Mouse (Mus musculus) gastrocnemius, postnatal 4 days (tissue): Measurements from ENCODE around the gene Slc4a1. TPM values are rescaled to one million over a fixed set of nuclear protein-coding genes. Genes with fewer than 3 reads are reported as not detected.

Source experiments
- DNase-seq, 2 experiments: peaks; one replicate each; pipeline ENCODE4 v3.0.0; 2021 to 2022; ENCODE audit warnings: low spot score in 2 of 2, mixed read lengths in 2 of 2
- microRNA-seq: library from miRNA; unstranded; fragments of <30 nt; microRNA quantifications from one replicate; pipeline ENCODE4 v1.2.0, GENCODE M21; 2021
- total RNA-seq, 2 experiments: library from RNA; stranded (reverse); gene quantifications; 2 replicates each; pipeline ENCODE4 v1.2.3; 2021

The Slc4a1 gene
- total RNA-seq, 2 experiments from 2014 or later, result 2.5 to 7.2 TPM

GRCm38 (mm10) chr11:102308104-102308503 is 57.9 kb downstream of the Slc4a1 start:
- DNase-seq, result no peak

- no peak for DNase-seq
Observed at GRCm38 (mm10) chr11:102305359-102305758, 60.6 kb downstream of the Slc4a1 start.

- no peak for DNase-seq
Observed at GRCm38 (mm10) chr11:102304141-102304540, 61.9 kb downstream of the Slc4a1 start.

- no peak for DNase-seq
Observed at GRCm38 (mm10) chr11:102299839-102300238, 66.2 kb downstream of the Slc4a1 start.

Small RNA genes lying within 50 kb of the gene (microRNA-seq; reads per million reads assigned to microRNA genes)
- not detected for gene Mir6930

Other genes with a start within 250 kb of the Slc4a1 start
- gene Nags, start 220.7 kb downstream of the Slc4a1 start, total RNA-seq, result under 1 TPM in 1 of 2 experiments, not detected in 1; 0.13 TPM
- 10 to 100 TPM; 15.1 to 16.1 TPM for gene Tmem101, start 209.8 kb downstream of the Slc4a1 start, total RNA-seq
- gene Lsm12, start 180.9 kb downstream of the Slc4a1 start, total RNA-seq, result 10 to 100 TPM; 75.1 to 78.3 TPM
- 10 to 100 TPM; 28.1 to 32.0 TPM for gene G6pc3, start 176.6 kb downstream of the Slc4a1 start, total RNA-seq
- 100 to 1,000 TPM; 110 to 112 TPM for gene Hdac5, start 136.0 kb downstream of the Slc4a1 start, total RNA-seq
- gene BC030867, start 117.3 kb downstream of the Slc4a1 start, total RNA-seq, result 1 to 10 TPM; 2.3 to 2.6 TPM
- 10 to 100 TPM; 25.7 to 31.1 TPM for gene Asb16, start 97.5 kb downstream of the Slc4a1 start, total RNA-seq
- gene Tmub2, start 81.3 kb downstream of the Slc4a1 start, total RNA-seq, result 10 to 100 TPM; 25.9 to 26.3 TPM
- 10 to 100 TPM; 40.3 to 40.9 TPM for gene Atxn7l3, start 69.6 kb downstream of the Slc4a1 start, total RNA-seq
- 10 to 100 TPM; 85.8 to 98.3 TPM for gene Ubtf, start 46.5 kb downstream of the Slc4a1 start, total RNA-seq
- gene Rundc3a, start 27.2 kb upstream of the Slc4a1 start, total RNA-seq, result 1 to 10 TPM; 1.3 to 1.4 TPM
- gene Slc25a39, start 41.7 kb upstream of the Slc4a1 start, total RNA-seq, result 10 to 100 TPM; 54.5 to 66.3 TPM
- gene Grn, start 64.1 kb upstream of the Slc4a1 start, total RNA-seq, result 100 to 1,000 TPM; 129 to 130 TPM
- 10 to 100 TPM; 27.4 to 43.6 TPM for gene Fam171a2, start 81.5 kb upstream of the Slc4a1 start, total RNA-seq
- 1 to 10 TPM; 3.2 to 4.7 TPM for gene Itga2b, start 103.9 kb upstream of the Slc4a1 start, total RNA-seq
- 10 to 100 TPM; 39.5 to 45.7 TPM for gene Gpatch8, start 190.2 kb upstream of the Slc4a1 start, total RNA-seq
- gene Gm11627, start 213.3 kb upstream of the Slc4a1 start, total RNA-seq, result 1 to 10 TPM; 2.1 to 2.8 TPM
- 10 to 100 TPM; 23.0 to 24.4 TPM for gene Fzd2, start 238.2 kb upstream of the Slc4a1 start, total RNA-seq